Mouse (Mus musculus): ENCODE measurements at regions not wholly inside any gene's neighbourhood (a gene's known extent, or its start where the extent isn't known, plus 50 kb on each side); places are given as distances from the start of the nearest gene placed in this dataset.
"Not testable (repeated sequence)": the region's sequence is repeated elsewhere in the genome, so short reads cannot be mapped to it uniquely, and the experiment has no call there.

- Histone ChIP-seq H3K4me3 (no peak overlapping the region), H3K27ac (no peak overlapping the region)
- DNase-seq: no peak
- no peak for TF ChIP-seq CTCF (IDR thresholded peaks at IDR 0.05)
- intact Hi-C loops (cut with DNase I): no loop called here
These were observed 485.7 kb downstream of the Lmo7 start for GRCm38 (mm10) chr14:102215267-102215964.

GRCm38 (mm10) chr14:102212079-102212478, 482.3 kb downstream of the Lmo7 start:
- intact Hi-C loops (cut with DNase I): no loop called here
- H3K27ac ChIP-seq: no peak overlapping the region
- no peak overlapping the region for H3K4me3 ChIP-seq
- DNase-seq: no peak
- no peak for TF ChIP-seq CTCF (IDR thresholded peaks at IDR 0.05)

- no peak overlapping the region for H3K4me3 ChIP-seq
- TF ChIP-seq CTCF (IDR thresholded peaks at IDR 0.05): no peak
- no peak overlapping the region for H3K27ac ChIP-seq
- DNase-seq: no peak
- intact Hi-C loops (cut with DNase I): no loop called here
These were observed 475.3 kb downstream of the Lmo7 start for GRCm38 (mm10) chr14:102204881-102205671.

GRCm38 (mm10) chr14:102199430-102199829, 469.7 kb downstream of the Lmo7 start:
- intact Hi-C loops (cut with DNase I): no loop called here
- Histone ChIP-seq H3K27ac (no peak overlapping the region), H3K4me3 (no peak overlapping the region)
- no peak for TF ChIP-seq CTCF (IDR thresholded peaks at IDR 0.05)
- DNase-seq: no peak

- TF ChIP-seq CTCF (IDR thresholded peaks at IDR 0.05): no peak
- Histone ChIP-seq H3K27ac (no peak overlapping the region), H3K4me3 (no peak overlapping the region)
- DNase-seq: no peak
- intact Hi-C loops (cut with DNase I): no loop called here
These were observed 461.0 kb downstream of the Lmo7 start for GRCm38 (mm10) chr14:102190786-102191185.

- no peak overlapping the region for H3K4me3 ChIP-seq
- no peak for DNase-seq
- intact Hi-C loops (cut with DNase I): no loop called here
- no peak overlapping the region for H3K27ac ChIP-seq
- peak; percentile 34 for TF ChIP-seq CTCF (IDR thresholded peaks at IDR 0.05)
These were observed 451.5 kb downstream of the Lmo7 start for GRCm38 (mm10) chr14:102181269-102181668.

GRCm38 (mm10) chr14:102171775-102172174, 442.0 kb downstream of the Lmo7 start:
- no peak overlapping the region for H3K4me3 ChIP-seq
- no peak overlapping the region for H3K27ac ChIP-seq
- TF ChIP-seq CTCF (IDR thresholded peaks at IDR 0.05): no peak
- intact Hi-C loops (cut with DNase I): no loop called here
- no peak for DNase-seq

- no peak for DNase-seq
- no peak for TF ChIP-seq CTCF (IDR thresholded peaks at IDR 0.05)
- intact Hi-C loops (cut with DNase I): no loop called here
- H3K27ac ChIP-seq: no peak overlapping the region
- H3K4me3 ChIP-seq: no peak overlapping the region
These were observed 431.8 kb downstream of the Lmo7 start for GRCm38 (mm10) chr14:102161291-102162284.

- H3K27ac ChIP-seq; intact Hi-C loops (cut with DNase I); H3K4me3 ChIP-seq; DNase-seq: not testable (repeated sequence)
These were observed 420.7 kb downstream of the Lmo7 start for GRCm38 (mm10) chr14:102150410-102150809.

- intact Hi-C loops (cut with DNase I): no loop called here
- TF ChIP-seq CTCF (IDR thresholded peaks at IDR 0.05): no peak
- DNase-seq: no peak
- no peak overlapping the region for H3K4me3 ChIP-seq
- H3K27ac ChIP-seq: no peak overlapping the region
These were observed 413.0 kb downstream of the Lmo7 start for GRCm38 (mm10) chr14:102142720-102143119.

GRCm38 (mm10) chr14:102138936-102139335, 409.2 kb downstream of the Lmo7 start:
- TF ChIP-seq CTCF (IDR thresholded peaks at IDR 0.05): no peak
- Histone ChIP-seq H3K4me3 (no peak overlapping the region), H3K27ac (no peak overlapping the region)
- no peak for DNase-seq
- intact Hi-C loops (cut with DNase I): no loop called here

GRCm38 (mm10) chr14:102118166-102118565, 388.4 kb downstream of the Lmo7 start:
- Histone ChIP-seq H3K4me3 (no peak overlapping the region), H3K27ac (no peak overlapping the region)
- DNase-seq: no peak
- no peak for TF ChIP-seq CTCF (IDR thresholded peaks at IDR 0.05)
- intact Hi-C loops (cut with DNase I): no loop called here
